Mouse (Mus musculus) testis, postnatal 10 days (tissue): ENCODE measurements at regions not wholly inside any gene's neighbourhood (a gene's known extent, or its start where the extent isn't known, plus 50 kb on each side); places are given as distances from the start of the nearest gene placed in this dataset.

Experiments
- DNase-seq: peaks from one replicate; pipeline ENCODE4 v3.0.0; 2021; ENCODE audit warnings: low spot score

DNA sequence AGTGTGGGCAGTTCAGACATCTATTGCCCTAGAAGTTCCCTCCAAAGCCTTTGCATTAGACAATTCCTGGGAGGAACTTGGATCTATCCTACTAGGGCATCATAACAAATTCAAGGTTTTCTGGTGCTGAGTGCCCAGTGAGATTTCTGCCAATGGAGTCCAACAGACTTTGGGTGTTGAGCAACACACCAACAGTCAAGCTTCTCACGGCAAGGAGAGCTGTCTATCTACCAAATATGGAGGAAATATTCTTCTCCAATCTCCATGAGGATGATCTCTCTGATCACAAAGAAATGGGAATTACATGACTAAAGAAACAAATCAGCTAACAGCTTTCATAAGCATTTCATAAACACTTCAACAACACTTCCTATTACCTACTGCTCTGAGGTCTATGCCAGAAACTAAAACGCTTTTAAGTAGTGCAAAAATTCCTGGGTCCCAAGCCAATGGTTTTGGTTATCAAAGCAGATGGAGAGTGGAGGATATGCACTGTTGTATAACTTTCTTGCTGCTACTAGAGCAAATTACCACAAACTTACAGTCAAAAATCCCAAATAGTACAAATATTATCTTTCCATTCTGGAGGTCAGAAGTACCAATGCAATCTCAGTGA is 351.8 kb upstream of the Atp2b1 start:
- no peak for DNase-seq

DNA sequence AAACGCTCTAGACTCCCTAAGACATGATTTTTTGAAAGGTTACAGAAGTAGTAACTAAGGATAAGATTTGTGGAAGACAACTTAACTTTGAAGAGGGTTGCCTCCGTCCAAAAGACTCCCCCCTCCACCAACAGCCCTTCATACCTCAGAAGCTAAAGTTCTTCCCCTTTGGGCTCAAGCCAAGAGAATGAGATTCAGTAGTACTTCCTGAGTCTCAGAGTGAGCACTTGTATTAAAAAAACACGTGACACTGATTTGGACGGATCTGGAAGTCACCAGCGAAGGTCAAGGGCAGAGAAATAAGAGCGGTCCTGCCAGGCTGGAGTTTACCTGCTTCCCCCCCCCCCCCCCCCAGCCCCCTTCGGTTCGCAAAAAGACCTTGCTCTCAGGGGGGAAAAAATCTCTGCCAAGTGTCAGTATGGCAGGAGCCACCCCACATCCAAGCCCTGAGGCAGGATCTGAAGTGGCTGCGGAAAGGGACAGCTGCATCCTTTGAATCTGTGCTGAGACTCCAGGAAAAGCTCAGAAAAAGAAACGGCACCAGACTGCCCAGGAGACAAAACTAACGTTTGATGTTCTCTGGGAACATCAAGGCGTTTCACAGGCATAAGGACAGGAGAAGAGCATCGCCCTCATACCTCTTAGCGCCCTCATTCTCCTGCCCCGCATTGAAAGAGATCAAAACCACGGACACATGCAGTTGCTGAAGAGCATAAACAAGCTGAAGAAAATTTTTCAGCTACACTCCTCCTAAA is 341.2 kb upstream of the Atp2b1 start:
- no peak for DNase-seq

DNA sequence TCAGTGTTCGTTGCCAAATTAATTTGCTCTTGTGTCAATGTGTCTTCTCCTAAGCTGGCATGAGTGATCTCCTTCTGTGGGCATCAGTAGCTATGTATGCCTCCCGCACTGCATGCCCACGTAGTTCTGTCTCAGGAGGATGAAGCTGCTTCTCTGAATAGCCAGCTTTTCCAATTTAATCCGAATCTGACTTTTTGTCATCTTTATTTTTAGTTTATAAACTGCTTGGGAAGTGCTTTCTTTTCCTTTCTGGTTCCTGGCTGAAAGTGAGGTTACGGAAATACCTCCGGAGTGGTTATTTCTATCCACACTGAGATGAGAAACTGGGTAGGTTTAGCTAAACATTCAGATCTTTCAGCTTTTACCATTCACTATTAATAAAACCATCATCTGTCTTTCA is 337.2 kb upstream of the Atp2b1 start:
- no peak for DNase-seq

- DNase-seq = no peak
Measured at GRCm38 (mm10) chr10:98584776-98585175, 329.4 kb upstream of the Atp2b1 start.

GRCm38 (mm10) chr10:98589726-98590125 is 324.5 kb upstream of the Atp2b1 start:
- no peak for DNase-seq

GRCm38 (mm10) chr10:98592154-98592553 is 322.1 kb upstream of the Atp2b1 start:
- no peak for DNase-seq

DNA sequence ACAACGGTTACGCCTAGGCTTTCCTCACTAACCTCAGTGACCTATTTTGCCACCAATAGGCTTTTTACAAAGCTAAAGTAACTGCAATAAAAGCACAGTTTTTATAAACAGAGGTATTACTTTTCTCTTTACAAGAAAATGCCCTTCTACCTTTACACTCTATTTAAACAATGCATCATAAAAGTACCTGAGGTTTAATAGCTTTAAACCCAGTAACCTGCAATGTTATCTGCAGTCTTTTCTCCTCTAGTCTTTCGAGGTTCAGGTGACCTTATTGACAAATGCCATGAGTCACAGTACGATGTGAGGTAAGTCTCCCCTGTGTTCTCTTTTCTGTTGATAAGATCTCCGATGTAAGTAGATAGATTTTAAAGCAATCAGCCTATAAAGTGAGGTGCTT is 320.3 kb upstream of the Atp2b1 start:
- DNase-seq = no peak

GRCm38 (mm10) chr10:98608221-98608941 is 305.8 kb upstream of the Atp2b1 start:
- no peak for DNase-seq

- DNase-seq = no peak
Measured at GRCm38 (mm10) chr10:98610708-98611107, 303.5 kb upstream of the Atp2b1 start.

DNA sequence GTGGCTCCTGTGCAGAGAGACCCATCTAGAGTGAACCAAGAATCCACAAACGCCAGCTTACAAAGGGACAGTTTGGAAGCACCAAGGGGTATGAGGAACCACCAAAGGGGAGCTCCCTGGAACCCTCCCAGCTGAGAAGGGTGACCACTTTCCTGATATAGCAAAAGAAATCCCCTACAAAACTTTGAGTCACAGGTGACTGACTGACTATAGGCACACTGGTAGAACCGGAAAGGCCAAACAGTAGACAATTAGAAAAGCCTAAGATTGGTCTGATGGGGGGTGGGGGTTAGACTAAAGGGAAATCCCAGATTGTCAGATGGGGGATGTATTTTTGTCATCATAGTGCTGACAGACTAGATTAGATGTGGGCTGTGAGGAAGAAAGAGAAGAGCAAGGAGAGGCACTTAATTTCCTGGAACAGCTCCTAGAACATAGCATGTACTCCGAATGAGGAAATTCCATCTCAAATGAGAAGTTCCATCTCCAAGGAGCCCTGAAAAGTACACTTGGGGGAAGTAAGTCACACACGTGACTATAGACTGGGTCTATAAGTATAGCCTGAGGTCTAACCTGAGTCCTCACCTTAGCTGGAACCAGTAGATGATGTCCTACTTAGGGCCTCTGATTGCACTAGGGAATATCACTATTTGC is 302.4 kb upstream of the Atp2b1 start:
- no peak for DNase-seq

GRCm38 (mm10) chr10:98618736-98619525 is 295.3 kb upstream of the Atp2b1 start:
- peak; percentile 75 for DNase-seq

DNA sequence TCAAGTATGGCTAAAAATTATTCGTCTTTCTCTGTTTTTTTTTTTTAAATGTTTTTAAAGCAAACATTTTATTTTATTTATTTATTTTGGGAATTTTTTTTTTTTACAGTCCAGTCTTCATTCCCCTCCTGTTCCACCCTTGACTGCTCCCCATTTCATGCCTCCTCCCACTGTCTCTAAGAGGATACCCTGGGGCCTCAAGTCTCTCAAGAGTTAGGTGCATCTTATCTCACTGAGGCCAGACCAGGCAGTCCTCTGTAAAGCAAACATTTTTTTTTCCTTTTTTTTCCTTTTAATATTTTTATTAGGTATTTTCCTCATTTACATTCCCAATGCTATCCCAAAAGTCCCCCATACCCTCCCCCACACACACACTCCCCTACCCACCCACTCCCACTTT is 290.1 kb upstream of the Atp2b1 start:
- DNase-seq = no peak

- no peak for DNase-seq
Measured at GRCm38 (mm10) chr10:98624681-98625321, 289.4 kb upstream of the Atp2b1 start.

- no peak for DNase-seq
Measured at GRCm38 (mm10) chr10:98628191-98628590, 286.0 kb upstream of the Atp2b1 start.

GRCm38 (mm10) chr10:98629248-98629647 is 285.0 kb upstream of the Atp2b1 start:
- no peak for DNase-seq

- DNase-seq = no peak
Measured at GRCm38 (mm10) chr10:98637759-98638611, 276.2 kb upstream of the Atp2b1 start.

DNA sequence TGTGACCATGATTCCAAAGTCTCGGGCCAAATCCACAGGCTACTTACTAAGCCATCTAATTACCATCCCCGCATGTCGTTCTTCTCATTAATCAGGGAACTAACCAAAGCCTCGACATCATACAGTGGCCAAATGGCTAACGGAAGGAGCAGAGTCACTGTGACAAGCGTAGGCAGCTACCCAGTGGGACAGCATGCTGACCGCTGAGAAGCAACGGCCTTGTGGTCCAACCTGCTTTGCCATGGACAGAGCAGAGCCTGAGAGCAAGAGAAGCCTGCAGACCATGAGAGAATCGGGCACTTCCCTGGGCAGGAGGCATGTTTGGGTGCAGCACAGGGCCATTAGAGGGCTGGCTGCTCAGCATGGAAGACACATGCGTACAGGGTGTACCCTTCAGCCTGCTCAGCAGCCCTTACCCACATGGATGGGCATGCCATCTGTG is 268.5 kb upstream of the Atp2b1 start:
- DNase-seq = no peak

- DNase-seq = no peak
Measured at GRCm38 (mm10) chr10:98646311-98646999, 267.8 kb upstream of the Atp2b1 start.

GRCm38 (mm10) chr10:98648710-98649245 is 265.4 kb upstream of the Atp2b1 start:
- DNase-seq = no peak
